Mouse (Mus musculus): ENCODE data around the gene BC005624.
"Not testable (repeated sequence)": the region's sequence is repeated elsewhere in the genome, so short reads cannot be mapped to it uniquely, and the experiment has no call there.

The BC005624 gene

DNA sequence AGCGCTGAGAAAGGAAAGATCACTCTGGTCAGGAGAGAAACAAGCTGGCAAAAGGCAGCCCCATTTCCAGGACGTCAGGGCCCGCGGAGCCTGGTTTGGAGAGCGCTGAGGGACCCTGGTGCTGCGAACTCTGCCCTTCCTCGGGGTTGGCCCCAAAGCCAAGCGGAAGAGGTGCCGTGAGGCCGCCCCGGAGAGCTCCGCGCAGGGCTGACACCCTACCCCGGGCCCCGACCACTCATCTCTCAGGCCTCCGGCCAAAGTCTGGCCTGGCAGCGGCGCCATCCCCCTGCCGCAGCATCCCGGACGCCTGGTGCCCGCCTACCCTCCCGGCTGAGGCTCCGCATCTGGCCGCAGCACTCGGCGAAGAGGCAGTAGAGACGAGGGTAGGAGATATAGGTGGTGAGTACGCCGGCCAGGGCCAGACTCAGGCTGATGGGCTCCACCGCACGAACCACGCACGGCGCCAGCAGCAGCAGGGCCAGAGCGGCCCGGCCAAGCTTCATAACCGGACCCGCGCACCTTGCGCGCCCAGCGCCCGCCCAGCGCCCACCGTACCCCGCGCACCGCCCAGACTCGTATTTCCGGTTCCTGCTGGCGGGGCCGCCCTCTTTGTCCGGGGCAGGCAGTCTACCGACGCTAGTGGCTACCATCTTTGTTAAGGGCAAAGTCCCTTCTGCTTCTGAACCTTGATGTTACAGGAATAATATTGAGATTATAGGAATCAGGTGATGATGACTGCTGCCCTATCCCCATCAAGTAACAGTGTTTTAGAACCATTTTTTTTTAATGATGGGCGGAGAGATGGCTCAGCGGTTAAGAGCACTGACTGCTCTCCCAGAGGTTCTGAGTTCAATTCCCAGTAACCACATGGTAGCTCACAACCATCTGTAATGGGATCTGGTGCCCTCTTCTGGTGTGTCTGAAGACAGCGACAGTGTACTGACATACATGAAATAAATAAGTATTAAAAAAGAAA is 14.4 kb downstream of the BC005624 start, which contains the start of gene Tor1a:
Gene Tor1a, minus strand, starts transcription at position 582 of the 976 bp plus-strand sequence.
- DNase-seq (ENCODE audit: low spot score), result peak; percentile 78

- no peak for DNase-seq (ENCODE audit: low spot score)
These were observed 15.2 kb downstream of the BC005624 start for GRCm38 (mm10) chr2:30966826-30967225.

- DNase-seq (ENCODE audit: low spot score), result no peak
These were observed 16.4 kb downstream of the BC005624 start for GRCm38 (mm10) chr2:30965627-30966026.

DNA sequence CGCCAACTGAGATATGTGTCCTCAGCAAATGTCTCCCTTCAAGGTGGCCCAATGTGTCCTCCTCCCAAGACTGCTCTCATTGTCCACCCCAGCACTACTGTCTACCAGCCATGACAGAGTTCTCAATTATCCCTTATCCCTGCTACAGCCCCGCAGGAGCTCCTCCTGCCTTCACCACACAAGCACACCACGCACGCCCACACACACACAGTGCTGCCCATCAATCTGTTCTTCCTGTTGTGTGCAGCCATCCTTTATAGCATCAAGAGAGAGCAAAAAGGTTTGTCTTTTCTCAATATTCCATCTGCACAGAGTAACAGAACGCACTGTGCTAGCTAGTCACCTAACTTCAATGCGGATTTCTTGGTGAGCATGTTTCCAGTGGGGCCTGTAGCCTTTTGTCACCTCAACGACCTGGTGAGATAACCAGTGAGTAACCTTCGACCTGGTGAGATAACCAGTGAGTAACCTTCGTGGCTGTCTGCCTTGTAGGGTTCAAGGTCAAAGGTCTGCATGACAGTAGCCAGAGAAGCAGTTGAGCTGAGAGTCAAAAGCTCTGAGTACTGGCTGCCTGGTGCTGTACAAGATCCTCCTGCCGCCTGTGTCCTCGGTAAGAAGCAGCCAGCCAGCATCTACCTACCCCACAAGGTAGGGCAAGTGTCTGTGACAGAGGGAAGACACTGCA is 19.3 kb downstream of the BC005624 start:
- DNase-seq (ENCODE audit: low spot score), result no peak

DNA sequence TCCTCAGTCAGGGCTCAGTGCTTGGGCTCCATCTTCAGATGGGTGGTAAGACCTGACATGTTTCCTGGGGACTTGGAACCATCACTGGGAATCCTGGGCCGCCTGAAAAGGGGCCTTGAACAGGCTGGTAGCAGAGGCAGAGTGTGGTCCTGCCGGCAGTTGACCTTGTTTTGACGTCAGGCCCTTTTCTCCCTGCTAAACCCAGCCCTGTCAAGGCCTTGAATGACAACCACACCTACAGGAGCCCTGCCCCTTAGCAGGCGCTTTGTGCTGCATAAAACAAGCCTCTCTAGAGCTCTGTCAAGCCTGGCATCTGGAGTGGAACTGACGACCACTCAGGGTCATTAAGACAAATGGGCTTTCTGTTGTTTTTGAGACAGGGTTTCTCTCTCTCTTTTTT is 22.1 kb downstream of the BC005624 start:
- DNase-seq (ENCODE audit: low spot score), result no peak

DNA sequence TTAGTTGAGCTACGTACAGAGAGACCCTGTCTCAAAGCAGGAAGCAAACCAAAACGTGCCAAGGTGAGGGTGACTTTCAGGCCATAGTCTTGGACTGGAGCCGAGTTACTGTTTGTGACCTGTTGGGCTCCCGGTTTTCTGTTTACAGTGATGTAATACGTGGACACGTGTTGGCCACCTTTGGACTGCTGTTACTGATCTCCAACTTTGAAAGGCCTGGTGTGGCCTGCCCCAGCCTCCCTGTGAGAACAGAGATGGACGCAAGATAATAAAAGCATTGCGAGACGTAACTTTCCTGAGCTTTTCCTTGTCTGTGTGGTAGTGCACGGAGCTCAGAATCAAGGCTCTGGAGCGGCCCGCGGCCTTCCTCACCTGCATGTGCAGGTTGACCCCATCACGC is 23.3 kb downstream of the BC005624 start:
- no peak for DNase-seq (ENCODE audit: low spot score)

DNA sequence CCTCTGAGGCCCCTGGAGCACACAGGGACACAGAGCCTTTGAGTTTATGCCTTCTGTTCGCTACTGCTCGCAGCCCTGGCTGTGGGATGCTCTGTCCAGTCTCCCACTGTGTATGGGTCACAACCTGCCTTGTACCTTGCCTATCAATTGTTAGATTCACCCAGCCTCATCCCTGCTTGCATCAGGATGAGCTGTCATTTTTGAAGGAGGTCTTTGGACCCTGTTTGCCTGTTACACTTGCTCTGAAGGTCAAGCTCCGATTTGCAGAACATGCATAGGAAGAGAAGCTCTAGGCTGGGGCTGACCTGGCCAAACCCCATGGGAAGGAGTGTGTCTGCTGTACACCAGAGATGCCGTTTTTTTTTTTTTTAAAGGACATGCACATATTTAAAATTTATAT is 24.5 kb downstream of the BC005624 start:
- no peak for DNase-seq (ENCODE audit: low spot score)

DNA sequence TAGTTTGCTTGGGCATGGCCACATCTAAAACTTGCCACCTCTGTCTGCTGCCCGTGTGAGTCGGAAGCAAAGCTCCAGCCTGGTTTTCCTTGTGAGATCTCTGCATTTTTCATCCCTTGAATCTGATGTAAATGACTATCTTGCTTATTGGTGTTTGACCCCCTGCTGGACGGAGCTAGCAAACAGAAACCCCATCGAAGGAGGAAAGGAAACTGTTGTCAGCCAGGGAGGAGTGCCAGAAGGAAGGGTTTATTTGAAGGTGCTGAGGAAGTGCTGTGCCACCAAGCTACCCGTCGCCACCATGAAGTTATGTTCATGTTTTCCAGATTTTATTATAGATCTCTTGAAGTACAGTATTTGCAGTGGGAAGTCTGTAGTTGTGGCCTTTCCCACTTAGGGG is 27.2 kb downstream of the BC005624 start:
- no peak for DNase-seq (ENCODE audit: low spot score)

DNA sequence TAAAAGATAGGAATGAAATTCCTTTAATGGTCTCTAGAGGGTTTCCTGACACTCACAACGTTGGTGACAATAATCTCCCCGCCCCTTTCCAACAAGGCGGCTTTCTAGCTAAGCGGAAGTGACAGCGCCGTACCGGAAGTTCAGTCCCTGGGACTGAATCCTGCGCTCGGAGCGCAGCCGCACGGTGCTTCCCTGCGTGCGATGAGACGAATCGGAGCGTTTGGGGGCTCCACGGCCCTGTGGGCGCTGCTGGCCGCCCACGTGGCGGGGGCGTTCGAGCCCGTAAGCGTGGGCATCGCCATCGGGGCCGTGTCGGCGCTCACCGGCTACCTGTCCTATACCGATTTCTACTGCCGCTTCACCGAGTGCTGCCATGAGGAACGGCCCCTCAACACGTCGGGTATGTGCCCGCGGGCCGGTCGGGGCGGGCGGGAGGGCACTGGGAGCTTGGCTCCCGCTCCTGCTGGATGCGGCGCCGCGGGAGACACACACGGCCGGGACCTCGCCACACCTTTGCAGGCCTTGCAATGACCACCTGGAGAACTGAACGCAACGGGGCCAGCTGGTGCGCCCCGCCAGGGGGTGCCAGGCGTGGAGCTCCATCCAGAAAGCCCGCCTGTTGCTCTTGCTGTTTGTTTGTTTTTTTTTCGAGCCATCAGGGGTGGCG is 29.0 kb downstream of the BC005624 start, which contains the start of gene Tor1b:
Gene Tor1b, plus strand, starts transcription at position 136 of the 667 bp plus-strand sequence.
- DNase-seq (ENCODE audit: low spot score), result peak; percentile 70

- DNase-seq (ENCODE audit: low spot score), result no peak
These were observed 29.6 kb downstream of the BC005624 start for GRCm38 (mm10) chr2:30952457-30952823.

GRCm38 (mm10) chr2:30942603-30943011 is 39.4 kb downstream of the BC005624 start:
- peak; percentile 62 for DNase-seq (ENCODE audit: low spot score)

GRCm38 (mm10) chr2:30942116-30942515 is 39.9 kb downstream of the BC005624 start:
- not testable (repeated sequence) for DNase-seq (ENCODE audit: low spot score)

DNA sequence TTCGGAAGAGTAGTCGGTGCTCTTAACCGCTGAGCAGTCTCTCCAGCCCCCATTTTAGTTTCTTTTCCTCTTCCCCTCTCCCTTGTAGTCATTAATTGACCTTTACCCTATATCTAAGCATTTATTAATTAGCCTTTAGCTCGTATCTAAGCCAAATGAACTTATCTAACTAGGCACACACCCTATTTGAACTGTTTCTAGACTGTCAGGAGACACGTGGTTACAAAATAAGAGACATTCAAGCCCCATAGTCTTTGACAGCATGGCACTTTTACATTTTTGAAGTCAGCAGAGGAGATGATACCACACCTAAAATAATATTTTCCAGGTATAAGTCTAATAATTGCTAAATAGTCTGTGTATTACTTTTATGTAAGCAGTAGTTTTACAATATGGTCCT is 40.4 kb downstream of the BC005624 start:
- no peak for DNase-seq (ENCODE audit: low spot score)

DNA sequence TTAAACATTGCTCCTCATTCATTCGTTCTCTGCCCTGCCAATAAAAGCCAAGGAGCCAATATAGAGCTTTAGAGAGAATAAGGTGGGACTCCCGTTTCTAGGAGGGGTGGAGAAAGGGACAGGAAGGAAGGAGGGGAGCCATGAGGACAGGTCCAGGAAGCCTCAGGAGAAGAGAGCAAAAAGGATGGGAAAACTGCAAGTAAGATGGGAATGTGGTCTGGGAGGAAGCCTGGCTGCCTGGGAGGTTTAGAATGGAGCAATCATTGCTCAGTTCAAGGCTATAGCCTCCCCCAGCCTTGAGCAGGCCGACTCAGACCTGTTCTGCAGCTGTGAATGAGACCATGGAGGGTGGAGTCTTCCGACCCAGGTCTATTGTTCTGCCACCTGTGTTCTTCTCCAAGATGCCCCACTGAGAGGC is 43.4 kb downstream of the BC005624 start:
- no peak for DNase-seq (ENCODE audit: low spot score)

- DNase-seq (ENCODE audit: low spot score), result no peak
These were observed 44.3 kb downstream of the BC005624 start for GRCm38 (mm10) chr2:30937731-30938130.

DNA sequence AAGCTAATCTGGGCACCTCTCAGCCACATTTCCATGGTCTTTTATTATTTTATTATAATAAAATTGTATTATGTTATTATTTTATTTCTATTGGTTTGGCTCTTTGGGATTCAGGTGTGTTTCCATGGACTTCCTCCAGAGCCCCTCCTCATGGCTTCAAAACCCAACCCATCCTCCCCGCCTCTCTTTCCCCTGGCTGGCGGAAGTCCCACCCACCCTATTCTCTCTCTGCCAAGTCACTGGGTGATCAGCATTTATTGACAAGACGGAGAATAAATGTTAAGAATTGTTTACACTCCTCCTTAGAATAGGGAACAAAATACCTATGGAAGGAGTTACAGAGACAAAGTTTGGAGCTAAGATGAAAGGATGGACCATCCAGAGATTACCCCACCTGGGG is 45.2 kb downstream of the BC005624 start:
- no peak for DNase-seq (ENCODE audit: low spot score)

DNA sequence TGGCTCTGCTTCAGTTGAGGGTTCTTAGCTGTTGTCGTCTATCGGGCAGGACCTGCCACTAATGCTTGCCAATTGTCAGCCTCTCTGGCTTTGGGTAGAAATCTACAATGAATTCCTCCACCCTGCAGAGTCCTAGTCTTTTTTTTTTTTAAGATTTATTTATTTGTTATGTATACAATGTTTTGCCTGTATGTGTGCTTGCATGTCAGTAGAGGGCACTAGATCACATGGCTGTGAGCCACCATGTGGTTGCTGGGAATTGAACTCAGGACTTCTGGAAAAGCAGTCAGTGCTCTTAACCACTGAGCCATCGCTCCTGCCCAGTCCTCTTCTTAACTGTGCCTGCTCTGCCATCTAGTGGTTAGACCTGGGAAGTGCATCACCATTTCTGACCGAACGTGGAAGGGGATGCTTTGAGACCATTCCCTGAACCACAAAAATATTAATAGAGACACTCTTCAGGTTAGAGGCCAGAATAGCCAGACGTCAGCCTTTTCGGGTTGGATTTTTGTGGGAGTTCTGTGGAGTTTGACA is 48.0 kb downstream of the BC005624 start:
- DNase-seq (ENCODE audit: low spot score), result peak; percentile 81

DNA sequence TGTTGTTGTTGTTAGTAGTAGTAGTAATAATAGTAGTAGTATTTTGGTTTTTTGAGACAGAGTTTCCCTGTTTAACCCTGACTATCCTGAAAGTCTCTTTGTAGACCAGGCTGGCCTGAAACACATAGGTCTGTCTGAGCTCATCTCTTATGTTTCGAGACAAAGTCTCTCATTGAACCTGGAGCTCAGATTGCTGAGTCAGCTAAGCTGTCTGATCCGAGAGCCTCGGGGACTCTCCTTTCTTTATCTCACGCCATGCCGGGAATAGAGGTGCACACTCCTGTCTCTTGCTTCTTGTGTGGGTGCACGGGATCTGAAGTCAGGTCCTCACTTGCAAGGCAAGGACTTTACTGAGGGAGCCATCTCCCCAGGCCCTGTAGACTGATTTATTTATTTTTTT is 49.0 kb downstream of the BC005624 start:
- no peak for DNase-seq (ENCODE audit: low spot score)

DNA sequence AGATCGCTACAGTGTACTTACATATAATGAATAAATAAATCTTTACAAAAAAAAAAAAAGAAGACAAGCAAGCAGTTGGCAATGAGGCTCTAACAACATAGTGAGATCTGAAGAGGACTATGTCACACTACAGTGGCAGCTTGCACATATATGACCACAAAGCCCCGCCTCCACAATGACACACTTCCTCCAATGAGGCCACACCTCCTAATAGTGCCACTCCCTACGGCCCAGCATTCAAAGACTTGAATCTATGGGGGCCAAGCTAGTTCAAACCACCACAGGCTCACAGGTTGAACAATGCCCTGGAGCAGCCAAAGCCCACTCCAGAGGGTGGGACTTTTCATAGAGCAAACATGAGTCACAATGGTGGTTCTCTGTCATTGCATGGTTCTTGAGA is 50.1 kb downstream of the BC005624 start:
- no peak for DNase-seq (ENCODE audit: low spot score)

- not testable (repeated sequence) for DNase-seq (ENCODE audit: low spot score)
These were observed 51.2 kb downstream of the BC005624 start for GRCm38 (mm10) chr2:30930846-30931245.

GRCm38 (mm10) chr2:30929483-30930045 is 52.4 kb downstream of the BC005624 start, which contains the start of gene Ptges:
Gene Ptges, minus strand, starts transcription at chr2:30929863.
- DNase-seq (ENCODE audit: low spot score), result peak; percentile 49

All from ovary, postnatal 14 days (tissue).